Mouse (Mus musculus): ENCODE measurements around the gene Shb.
"Not testable (repeated sequence)": the region's sequence is repeated elsewhere in the genome, so short reads cannot be mapped to it uniquely, and the experiment has no call there.

The Shb gene

GRCm38 (mm10) chr4:45382133-45382532 is 150.1 kb downstream of the Shb start:
- DNase-seq, result not testable (repeated sequence)

DNA sequence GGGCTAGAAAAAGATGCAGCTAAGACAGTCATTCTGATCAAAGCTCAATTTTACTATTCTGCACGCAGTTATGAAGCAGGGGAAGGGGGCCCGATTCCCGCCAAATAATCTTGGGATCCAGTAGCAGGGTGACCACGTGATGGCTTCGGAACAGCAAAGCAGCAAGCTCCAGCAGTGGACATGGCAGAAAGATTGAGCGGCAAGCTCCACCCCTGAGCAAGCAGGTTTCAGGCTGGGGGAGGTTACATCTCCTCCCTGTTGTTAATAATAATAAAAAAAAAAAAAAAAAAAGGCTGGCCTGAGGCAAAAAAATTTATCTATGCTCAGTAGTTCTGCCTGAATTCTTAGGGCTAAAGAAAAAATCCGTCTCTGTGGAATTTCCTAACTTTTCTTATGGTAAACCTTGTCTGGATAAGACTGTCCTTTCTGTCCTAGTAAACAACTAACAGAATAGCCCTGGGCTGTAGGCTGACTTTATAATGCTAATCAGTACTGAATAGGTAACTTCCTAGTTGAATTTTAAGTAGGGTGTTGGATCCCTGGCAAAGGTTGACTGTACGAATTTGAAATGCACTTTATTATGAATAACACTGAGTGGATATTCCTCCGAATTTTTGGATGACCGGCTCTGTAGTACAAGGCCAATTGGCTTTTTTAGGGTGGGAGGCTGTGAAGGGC is 151.2 kb downstream of the Shb start:
- DNase-seq, result not testable (repeated sequence)

GRCm38 (mm10) chr4:45376573-45376972 is 155.7 kb downstream of the Shb start:
- no peak for DNase-seq

- DNase-seq, result no peak
These were observed 157.4 kb downstream of the Shb start for GRCm38 (mm10) chr4:45374879-45375278.

Measured in cerebellum, adult 8-10 months (tissue).